Mouse (Mus musculus) retina, embryonic 14.5 days (tissue): ENCODE measurements around the gene Gm49395.

Experiments used
- DNase-seq: peaks from one replicate; pipeline ENCODE4 v3.0.0-alpha.2; 2015; ENCODE audit warnings: low spot score

The Gm49395 gene

GRCm38 (mm10) chr13:114987161-114987560 lies 114.6 kb downstream of the Gm49395 start:
- DNase-seq = peak; percentile 48
